Mouse (Mus musculus) splenic B cell, adult 2 months (primary cell): ENCODE measurements around the gene Zmiz1.

Experiments used
- DNase-seq: peaks from one replicate; pipeline ENCODE4 v3.0.0-alpha.2; 2011; ENCODE audit warnings: low read depth, low spot score
- H3K27me3 ChIP-seq: 2 replicates; pipeline ENCODE4 v1.6.1; 2012; ENCODE audit warnings: mild to moderate bottlenecking, low read length, moderate library complexity, mixed read lengths; ENCODE audit not compliant: control insufficient read depth, poor library complexity, insufficient read depth, severe bottlenecking
- H3K36me3 ChIP-seq: 2 replicates; pipeline ENCODE4 v1.6.1; 2012; ENCODE audit warnings: mild to moderate bottlenecking, low read length, moderate library complexity, mixed read lengths; ENCODE audit not compliant: control insufficient read depth, poor library complexity, insufficient read depth, severe bottlenecking

Zmiz1 gene

GRCm38 (mm10) chr14:25474732-25475131 lies 15.7 kb downstream of the Zmiz1 start:
- DNase-seq = peak; percentile 46
- no peaks in the 10 kb centered on the region for H3K36me3 ChIP-seq
- H3K27me3 ChIP-seq = no peaks in the 10 kb centered on the region

- Histone ChIP-seq H3K36me3 (no peaks in the 10 kb centered on the region), H3K27me3 (no peaks in the 10 kb centered on the region)
- DNase-seq = no peak
Measured at GRCm38 (mm10) chr14:25476048-25476447, 17.1 kb downstream of the Zmiz1 start.

DNA sequence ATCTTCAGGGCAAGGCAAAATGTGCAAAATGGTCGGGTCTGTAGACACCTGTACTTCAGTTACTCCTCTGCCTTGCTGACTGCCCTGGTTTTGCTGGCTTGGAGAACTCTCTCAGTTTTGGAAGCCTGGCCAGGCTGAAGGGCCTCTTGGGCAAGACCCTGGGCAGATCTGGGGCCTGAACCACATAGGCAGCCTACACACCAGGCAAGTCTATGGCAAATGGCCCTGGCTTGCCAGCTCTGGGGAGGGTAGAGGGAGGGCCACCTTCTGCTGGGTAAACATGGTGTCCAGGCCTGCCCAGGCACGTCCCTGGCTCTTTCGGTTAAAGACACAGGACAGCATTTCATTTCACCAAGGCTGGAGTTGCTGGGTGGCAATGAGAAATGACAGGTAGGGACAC lies 17.5 kb downstream of the Zmiz1 start:
- DNase-seq = no peak
- Histone ChIP-seq H3K36me3 (no peaks in the 10 kb centered on the region), H3K27me3 (no peaks in the 10 kb centered on the region)

- no peaks in the 10 kb centered on the region for H3K36me3 ChIP-seq
- no peaks in the 10 kb centered on the region for H3K27me3 ChIP-seq
- no peak for DNase-seq
Measured at GRCm38 (mm10) chr14:25477268-25477667, 18.3 kb downstream of the Zmiz1 start.

DNA sequence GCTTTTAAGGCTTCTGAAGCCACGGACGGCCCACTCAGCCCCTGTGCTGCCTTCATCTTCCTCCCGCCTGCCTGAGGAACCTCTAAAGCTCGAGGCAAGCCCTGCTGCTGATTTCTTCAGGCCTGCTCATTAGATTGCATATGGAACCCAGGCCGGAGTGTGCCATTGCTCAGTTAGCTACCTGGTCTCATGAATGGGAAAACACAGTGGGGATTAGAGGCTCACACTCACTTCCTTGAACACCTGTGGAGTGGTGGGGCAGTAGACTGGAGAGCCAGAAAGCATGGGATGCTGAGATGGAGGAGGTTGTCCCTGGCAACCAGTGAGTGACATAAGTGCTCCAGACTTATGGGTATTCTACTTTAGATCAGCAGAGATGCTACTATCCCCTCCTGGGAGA lies 19.3 kb downstream of the Zmiz1 start:
- DNase-seq = no peak
- no peaks in the 10 kb centered on the region for H3K27me3 ChIP-seq

GRCm38 (mm10) chr14:25478755-25479154 lies 19.8 kb downstream of the Zmiz1 start:
- no peak for DNase-seq
- H3K36me3 ChIP-seq = no peaks in the 10 kb centered on the region
- H3K27me3 ChIP-seq = no peaks in the 10 kb centered on the region

More for the DNA sequence above, 19.3 kb downstream of the Zmiz1 start:
- H3K36me3 ChIP-seq = no peaks in the 10 kb centered on the region

DNA sequence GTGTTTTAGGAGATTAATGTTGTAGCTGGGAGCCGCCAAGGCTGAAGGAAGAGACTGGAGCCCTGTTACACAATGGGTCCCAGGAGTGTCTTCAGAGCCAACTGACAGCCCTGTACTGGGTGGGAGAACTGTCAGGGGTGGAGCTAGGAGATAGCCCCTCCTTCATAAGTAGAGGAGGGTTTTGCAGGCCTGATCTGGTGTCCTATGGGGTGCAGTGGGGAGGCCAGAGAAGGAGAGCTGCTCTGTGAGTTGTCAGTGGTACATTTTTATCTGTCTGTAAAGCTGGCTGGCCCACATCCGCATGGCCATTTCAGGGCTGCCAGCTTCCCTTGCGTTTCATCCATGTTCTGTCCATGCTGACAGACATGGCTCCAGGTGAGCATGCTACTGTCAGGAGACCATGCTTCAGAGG lies 20.9 kb downstream of the Zmiz1 start:
- DNase-seq = no peak
- Histone ChIP-seq H3K27me3 (no peaks in the 10 kb centered on the region), H3K36me3 (no peaks in the 10 kb centered on the region)

GRCm38 (mm10) chr14:25480443-25480842 lies 21.5 kb downstream of the Zmiz1 start:
- no peaks in the 10 kb centered on the region for H3K27me3 ChIP-seq
- H3K36me3 ChIP-seq = no peaks in the 10 kb centered on the region
- DNase-seq = no peak

GRCm38 (mm10) chr14:25480916-25481666 lies 22.1 kb downstream of the Zmiz1 start:
- peak; percentile 48 for DNase-seq
- no peaks in the 10 kb centered on the region for H3K27me3 ChIP-seq
- H3K36me3 ChIP-seq = no peaks in the 10 kb centered on the region

DNA sequence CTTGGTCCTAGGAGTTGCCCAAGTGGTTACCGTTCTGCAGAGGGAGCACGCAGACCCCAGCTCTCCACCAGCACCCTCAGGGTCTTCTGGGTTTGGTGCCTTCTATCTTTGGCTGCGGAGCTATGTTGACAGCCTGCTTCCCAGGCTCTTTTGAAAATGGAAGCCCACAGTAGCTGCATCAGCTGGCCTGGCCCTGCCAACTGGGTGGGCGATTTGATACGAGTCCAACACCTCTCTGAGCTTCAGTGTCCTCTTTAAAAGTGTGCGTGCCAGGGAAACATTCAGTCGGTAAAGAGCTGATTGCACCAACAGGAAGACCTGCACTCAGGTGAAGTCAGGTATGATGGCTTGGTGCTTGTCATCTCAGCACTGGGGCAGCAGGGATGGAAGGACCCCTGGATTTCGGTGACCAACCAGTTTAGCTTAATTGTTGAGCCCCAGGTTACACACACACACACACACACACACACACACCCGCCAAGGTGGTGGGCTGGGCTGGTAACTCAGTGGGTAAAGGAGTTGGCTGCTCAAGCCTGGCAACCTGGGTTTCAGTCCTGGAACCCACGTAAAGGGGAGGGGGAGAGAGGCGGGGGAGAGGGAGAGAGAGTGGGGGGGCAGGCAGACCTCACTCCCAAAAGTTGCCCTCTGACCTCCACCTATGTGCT lies 22.8 kb downstream of the Zmiz1 start:
- Histone ChIP-seq H3K36me3 (no peaks in the 10 kb centered on the region), H3K27me3 (no peaks in the 10 kb centered on the region)
- DNase-seq = no peak

- Histone ChIP-seq H3K27me3 (no peaks in the 10 kb centered on the region), H3K36me3 (no peaks in the 10 kb centered on the region)
- peak; percentile 46 for DNase-seq
Measured at GRCm38 (mm10) chr14:25482404-25482803, 23.4 kb downstream of the Zmiz1 start.

GRCm38 (mm10) chr14:25483285-25483684 lies 24.3 kb downstream of the Zmiz1 start:
- Histone ChIP-seq H3K36me3 (no peaks in the 10 kb centered on the region), H3K27me3 (no peaks in the 10 kb centered on the region)
- DNase-seq = peak; percentile 58

DNA sequence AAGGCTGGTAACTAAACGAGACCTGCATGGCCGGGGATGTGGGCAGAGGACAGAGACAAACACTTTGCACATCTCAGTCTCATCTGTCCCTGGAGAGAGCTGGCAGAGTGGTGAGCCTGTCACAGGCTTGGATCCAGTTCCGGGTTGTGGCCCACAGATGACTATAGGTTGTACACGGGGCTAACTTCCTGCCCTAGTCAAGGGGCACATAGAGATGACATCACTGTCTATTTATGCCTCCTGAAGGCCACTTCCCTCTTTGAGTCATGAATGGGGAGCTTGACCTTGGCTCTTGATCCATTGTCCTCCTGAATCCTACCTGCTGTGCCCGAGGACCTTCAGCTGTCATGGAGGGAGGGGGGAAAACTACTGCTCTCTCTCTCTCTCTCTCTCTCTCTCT lies 25.1 kb downstream of the Zmiz1 start:
- Histone ChIP-seq H3K36me3 (no peaks in the 10 kb centered on the region), H3K27me3 (no peaks in the 10 kb centered on the region)
- peak; percentile 83 for DNase-seq

GRCm38 (mm10) chr14:25486220-25486619 lies 27.2 kb downstream of the Zmiz1 start:
- Histone ChIP-seq H3K36me3 (no peaks in the 10 kb centered on the region), H3K27me3 (no peaks in the 10 kb centered on the region)
- DNase-seq = no peak

DNA sequence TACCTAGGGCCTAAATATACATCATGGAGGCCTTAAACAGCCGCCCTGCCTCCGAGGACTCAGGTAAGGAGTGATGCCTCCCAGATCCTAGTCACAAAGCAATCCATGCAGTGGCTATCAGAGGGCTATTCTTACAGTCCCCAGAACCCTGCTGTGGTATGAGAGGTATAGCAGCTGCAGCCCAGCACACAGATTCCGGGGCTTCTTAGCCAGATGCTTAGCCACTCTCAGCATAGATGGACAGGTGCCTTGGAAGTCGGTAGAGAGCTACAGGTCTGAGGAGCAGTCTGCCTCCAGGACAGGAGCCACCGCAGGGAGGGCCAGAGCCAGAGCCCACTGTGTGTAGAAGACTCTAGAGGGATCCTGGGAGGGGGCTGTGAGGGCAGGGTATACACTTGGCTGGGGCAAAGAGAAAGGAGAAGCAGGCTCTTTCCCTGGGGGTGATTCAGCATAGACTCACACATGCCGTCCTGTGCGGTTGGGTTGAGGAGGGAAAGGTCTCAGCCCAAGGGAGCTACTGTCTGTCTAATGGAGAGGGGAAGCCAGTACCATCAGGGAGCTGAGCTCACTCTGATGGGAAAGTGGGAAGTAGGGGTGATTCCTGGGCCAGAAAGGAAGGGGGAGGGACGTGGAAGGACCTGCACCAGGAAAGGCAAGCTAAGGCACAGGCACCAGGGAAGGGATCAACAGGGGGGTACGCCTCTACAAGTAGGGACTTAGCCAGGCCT lies 27.9 kb downstream of the Zmiz1 start:
- Histone ChIP-seq H3K36me3 (no peaks in the 10 kb centered on the region), H3K27me3 (no peaks in the 10 kb centered on the region)
- DNase-seq = no peak
